In genomic region chr15:86032811-86033190, GRCm38 (mm10) we compare ENCODE assay signal across 8 mouse cellular contexts. TPM values are rescaled to one million over a fixed set of nuclear protein-coding genes. Genes with fewer than 3 reads are reported as not detected.
DNase-seq lines count a peak whose midpoint lies in the region; ATAC-seq and TF ChIP-seq lines count a peak whose summit lies in the region.

No protein-coding gene starts in this region.

- no peak overlapping the region for H3K27ac ChIP-seq in gastrocnemius, adult 2 months
- 0 out of 2 replicates have a peak overlapping the region, but pooled peaks have one; percentile 4 for H3K27ac ChIP-seq in heart, postnatal 0 days (ENCODE audit: low read depth)
- no peak overlapping the region for H3K27ac ChIP-seq in limb, embryonic 12.5 days
- H3K27ac ChIP-seq in midbrain, embryonic 12.5 days (replicated peaks) = 0 out of 2 replicates have a peak overlapping the region, but pooled peaks have one; percentile 69

- no peaks in the 10 kb centered on the region for H3K9me3 ChIP-seq in heart, postnatal 0 days (replicated peaks; ENCODE audit: control insufficient read depth, low read length)
- peaks cover 15% of the 10 kb centered on the region for H3K9me3 ChIP-seq in limb, embryonic 12.5 days
- peaks cover 24% of the 10 kb centered on the region; the same call in 1 of the 2 replicates for H3K9me3 ChIP-seq in midbrain, embryonic 12.5 days

- under 1% methylated on average over 37 of the region's 38 CpGs for WGBS in heart, postnatal 0 days
- under 1% methylated on average over 38 of the region's 38 CpGs for WGBS in limb, embryonic 12.5 days
- 1% methylated on average over 38 of the region's 38 CpGs for WGBS in midbrain, embryonic 12.5 days

- peak; percentile 31 for ATAC-seq in heart, postnatal 0 days (ENCODE audit: insufficient read depth, low read depth)
- ATAC-seq in limb, embryonic 12.5 days (ENCODE audit: insufficient number of reproducible peaks, insufficient read depth, low FRiP score, low TSS enrichment, low read depth) = no peak
- ATAC-seq in midbrain, embryonic 12.5 days (ENCODE audit: low FRiP score, low read depth) = no peak

- H3K9ac ChIP-seq in heart, postnatal 0 days (replicated peaks; ENCODE audit: low read depth, low read length) = peak overlapping the region; percentile 50; the same call in 1 of the 2 replicates
- H3K9ac ChIP-seq in limb, embryonic 12.5 days (replicated peaks) = peak overlapping the region; percentile 63; the same call in 1 of the 2 replicates
- H3K9ac ChIP-seq in midbrain, embryonic 12.5 days (replicated peaks) = peak overlapping the region; percentile 59

- no peak for DNase-seq in gastrocnemius, adult 2 months
- no peak for DNase-seq in gastrocnemius, postnatal 14 days
- peak; percentile 86 for DNase-seq in ZHBTc4 (ENCODE audit: low read depth, low spot score)
- peak; percentile 45 for DNase-seq in heart, postnatal 0 days (ENCODE audit: low spot score)
- DNase-seq in cerebellum, adult 9-11 months = no peak
- DNase-seq in left cerebral cortex, adult 11 months (ENCODE audit: low spot score) = no peak

- H3K36me3 ChIP-seq in heart, postnatal 0 days (replicated peaks; ENCODE audit: control insufficient read depth, insufficient read depth, low read length) = peaks cover 6% of the 10 kb centered on the region; the same call in 1 of the 2 replicates
- peaks cover 13% of the 10 kb centered on the region; the same call in 1 of the 2 replicates for H3K36me3 ChIP-seq in limb, embryonic 12.5 days
- peaks cover 31% of the 10 kb centered on the region for H3K36me3 ChIP-seq in midbrain, embryonic 12.5 days

- intact Hi-C loops in gastrocnemius, adult 2 months (cut with DNase I) = no loop called here
- intact Hi-C loops in gastrocnemius, postnatal 14 days (cut with DNase I; ENCODE audit: low total_unique reads) = loop anchor here (10.0 kb wide), 1 partner anchor 318 kb away; no protein-coding TSS in a partner anchor

- H3K4me1 ChIP-seq in heart, postnatal 0 days (ENCODE audit: control insufficient read depth, insufficient read depth) = peaks cover 10% of the 10 kb centered on the region; the same call in 1 of the 2 replicates
- peaks cover 41% of the 10 kb centered on the region for H3K4me1 ChIP-seq in limb, embryonic 12.5 days (replicated peaks)
- peaks cover 47% of the 10 kb centered on the region for H3K4me1 ChIP-seq in midbrain, embryonic 12.5 days

- H3K27me3 ChIP-seq in heart, postnatal 0 days (ENCODE audit: control insufficient read depth, insufficient read depth, low read length) = peaks cover 17% of the 10 kb centered on the region
- peaks cover 53% of the 10 kb centered on the region for H3K27me3 ChIP-seq in limb, embryonic 12.5 days
- peaks cover 52% of the 10 kb centered on the region for H3K27me3 ChIP-seq in midbrain, embryonic 12.5 days

- peak overlapping the region; percentile 92 for H3K4me2 ChIP-seq in heart, postnatal 0 days (ENCODE audit: low read depth, low read length)
- H3K4me2 ChIP-seq in limb, embryonic 12.5 days = peak overlapping the region; percentile 91
- peak overlapping the region; percentile 91 for H3K4me2 ChIP-seq in midbrain, embryonic 12.5 days (replicated peaks)

- H3K4me3 ChIP-seq in gastrocnemius, adult 2 months = peak overlapping the region; percentile 64
- peak overlapping the region; percentile 65 for H3K4me3 ChIP-seq in heart, postnatal 0 days (ENCODE audit: low read depth, low read length)
- H3K4me3 ChIP-seq in limb, embryonic 12.5 days (replicated peaks) = peak overlapping the region; percentile 63
- peak overlapping the region; percentile 61 for H3K4me3 ChIP-seq in midbrain, embryonic 12.5 days

- peak; percentile 39 for TF ChIP-seq CTCF in gastrocnemius, adult 2 months (IDR thresholded peaks at IDR 0.05)
- TF ChIP-seq CTCF in heart, postnatal 0 days (IDR thresholded peaks at IDR 0.05; ENCODE audit: low read depth) = peak; percentile 58

- TF ChIP-seq EP300 in heart, postnatal 0 days (IDR thresholded peaks at IDR 0.05; ENCODE audit: low read depth) = no peak

RNA-seq across cellular contexts. Expression of gene Celsr1, which starts 0.8 kb away (rescaled TPM):
- total RNA-seq in gastrocnemius, adult 2 months (2021) = under 1 TPM; 0.13 to 0.28 TPM
- under 1 TPM; 0.31 to 0.94 TPM for total RNA-seq in gastrocnemius, postnatal 14 days (2021)
- 17.4 and 18.0 TPM in 2 replicates for total RNA-seq in heart, postnatal 0 days (2014; rRNA removed; ENCODE audit: low replicate concordance)
- 0.80 and 0.97 TPM in 2 replicates for polyA plus RNA-seq in heart, postnatal 0 days (2015; fragmentation: Nextera tagmentation; extraction: Ambion mirVana)
- polyA plus RNA-seq in limb, embryonic 12.5 days (2016; fragmentation: Nextera tagmentation; extraction: Ambion mirVana) = 1.9 TPM in 2 replicates
- 3.4 and 4.1 TPM in 2 replicates for polyA plus RNA-seq in midbrain, embryonic 12.5 days (2016; fragmentation: Nextera tagmentation; extraction: Ambion mirVana)

RNA-seq across cellular contexts. Expression of gene Gramd4, which starts 24.7 kb away (rescaled TPM):
- 10 to 100 TPM in 1 of 2 experiments, 1 to 10 TPM in 1; 5.8 to 11.4 TPM for total RNA-seq in gastrocnemius, adult 2 months (2021)
- total RNA-seq in gastrocnemius, postnatal 14 days (2021) = 1 to 10 TPM; 7.2 to 8.2 TPM
- total RNA-seq in heart, postnatal 0 days (2014; rRNA removed; ENCODE audit: low replicate concordance) = 31.8 and 35.0 TPM in 2 replicates
- polyA plus RNA-seq in heart, postnatal 0 days (2015; fragmentation: Nextera tagmentation; extraction: Ambion mirVana) = 15.4 and 16.2 TPM in 2 replicates
- 19.2 and 20.0 TPM in 2 replicates for polyA plus RNA-seq in limb, embryonic 12.5 days (2016; fragmentation: Nextera tagmentation; extraction: Ambion mirVana)
- polyA plus RNA-seq in midbrain, embryonic 12.5 days (2016; fragmentation: Nextera tagmentation; extraction: Ambion mirVana) = 29.1 and 31.3 TPM in 2 replicates

Comparison
In these comparisons a context has a peak if more than half of its experiments do, and no peak if none do; other contexts are left out.
1. DNase-seq: peak in ZHBTc4 (single experiment) and heart, postnatal 0 days (single experiment); none in gastrocnemius, adult 2 months (single experiment), gastrocnemius, postnatal 14 days (single experiment), cerebellum, adult 9-11 months (single experiment) and left cerebral cortex, adult 11 months (single experiment).
2. H3K27ac ChIP-seq: peak in heart, postnatal 0 days (single experiment) and midbrain, embryonic 12.5 days (single experiment); none in gastrocnemius, adult 2 months (single experiment) and limb, embryonic 12.5 days (single experiment).
3. Peak in every context shown above with its lines, with median percentiles within 50 percentile points of each other: H3K4me3 ChIP-seq, H3K4me2 ChIP-seq and H3K9ac ChIP-seq.